Mouse (Mus musculus): Measurements from ENCODE around the gene Calr. TPM values are rescaled to one million over a fixed set of nuclear protein-coding genes. Genes with fewer than 3 reads are reported as not detected.

Gene Calr
- polyA plus RNA-seq, 3 experiments from 2014 or later = 278 to 341 (median 290) TPM

Other genes with a start within 250 kb of the Calr start
- 10 to 100 TPM; 42.4 to 46.3 (median 45.8) TPM for gene Ier2, start 184.1 kb downstream of the Calr start, polyA plus RNA-seq (2017; shearing (Covaris generic))
- 10 to 100 TPM; 28.0 to 61.1 (median 55.5) TPM for gene Trmt1, start 160.6 kb downstream of the Calr start, polyA plus RNA-seq (2017; shearing (Covaris generic))
- gene Nacc1, start 159.1 kb downstream of the Calr start, polyA plus RNA-seq (2017; shearing (Covaris generic)) = 1 to 10 TPM; 9.2 to 9.5 (median 9.4) TPM
- 1 to 10 TPM in 2 of 3 experiments, under 1 TPM in 1; 0.20 to 2.7 (median 1.3) TPM for gene Lyl1, start 145.5 kb downstream of the Calr start, polyA plus RNA-seq (2017; shearing (Covaris generic))
- 10 to 100 TPM; 11.7 to 25.0 (median 21.7) TPM for gene G430095P16Rik, start 123.9 kb downstream of the Calr start, polyA plus RNA-seq (2017; shearing (Covaris generic))
- 1 to 10 TPM in 2 of 3 experiments, under 1 TPM in 1; 0.92 to 6.3 (median 3.1) TPM for gene Nfix, start 46.6 kb downstream of the Calr start, polyA plus RNA-seq (2017; shearing (Covaris generic))
- gene Dand5, start 24.1 kb downstream of the Calr start, polyA plus RNA-seq (2017; shearing (Covaris generic)) = 1 to 10 TPM; 4.7 to 5.6 (median 5.4) TPM
- gene Gadd45gip1, start 15.4 kb downstream of the Calr start, polyA plus RNA-seq (2017; shearing (Covaris generic)) = 10 to 100 TPM; 14.6 to 16.7 (median 16.1) TPM
- gene Rad23a, start 6.3 kb downstream of the Calr start, polyA plus RNA-seq (2017; shearing (Covaris generic)) = 100 to 1,000 TPM; 128 to 152 (median 145) TPM
- gene Farsa, start 10.1 kb upstream of the Calr start, polyA plus RNA-seq (2017; shearing (Covaris generic)) = 10 to 100 TPM; 48.1 to 76.0 (median 58.3) TPM
- 10 to 100 TPM in 1 of 3 experiments, 1 to 10 TPM in 2; 4.3 to 19.0 (median 6.8) TPM for gene Syce2, start 25.2 kb upstream of the Calr start, polyA plus RNA-seq (2017; shearing (Covaris generic))
- gene Gcdh, start 47.0 kb upstream of the Calr start, polyA plus RNA-seq (2017; shearing (Covaris generic)) = 10 to 100 TPM; 14.5 to 19.9 (median 19.2) TPM
- not detected for gene Klf1, start 55.0 kb upstream of the Calr start, polyA plus RNA-seq (2017; shearing (Covaris generic))
- 10 to 100 TPM; 10.5 to 21.7 (median 20.0) TPM for gene Dnase2a, start 61.6 kb upstream of the Calr start, polyA plus RNA-seq (2017; shearing (Covaris generic))
- 1 to 10 TPM in 2 of 3 experiments, under 1 TPM in 1; 0.84 to 1.5 (median 1.1) TPM for gene Mast1, start 90.4 kb upstream of the Calr start, polyA plus RNA-seq (2017; shearing (Covaris generic))
- gene Rtbdn, start 100.1 kb upstream of the Calr start, polyA plus RNA-seq (2017; shearing (Covaris generic)) = under 1 TPM in 1 of 3 experiments, not detected in 2; 0.28 TPM
- gene Gm49661, start 122.5 kb upstream of the Calr start, polyA plus RNA-seq (2017; shearing (Covaris generic)) = not detected
- gene Prdx2, start 122.7 kb upstream of the Calr start, polyA plus RNA-seq (2017; shearing (Covaris generic)) = 100 to 1,000 TPM; 232 to 340 (median 290) TPM
- gene Rnaseh2a, start 122.8 kb upstream of the Calr start, polyA plus RNA-seq (2017; shearing (Covaris generic)) = 10 to 100 TPM; 57.0 to 88.9 (median 72.8) TPM
- 10 to 100 TPM; 28.1 to 33.6 (median 33.1) TPM for gene Junb, start 131.8 kb upstream of the Calr start, polyA plus RNA-seq (2017; shearing (Covaris generic))
- gene Hook2, start 143.7 kb upstream of the Calr start, polyA plus RNA-seq (2017; shearing (Covaris generic)) = 1 to 10 TPM; 2.2 to 4.9 (median 4.6) TPM
- not detected for gene Best2, start 167.6 kb upstream of the Calr start, polyA plus RNA-seq (2017; shearing (Covaris generic))
- gene Asna1, start 178.3 kb upstream of the Calr start, polyA plus RNA-seq (2017; shearing (Covaris generic)) = 10 to 100 TPM; 50.0 to 67.9 (median 60.7) TPM
- 10 to 100 TPM; 17.8 to 31.0 (median 24.1) TPM for gene Trir, start 179.9 kb upstream of the Calr start, polyA plus RNA-seq (2017; shearing (Covaris generic))
- gene Tnpo2, start 190.0 kb upstream of the Calr start, polyA plus RNA-seq (2017; shearing (Covaris generic)) = 10 to 100 TPM; 13.8 to 18.7 (median 16.5) TPM
- gene Fbxw9, start 213.1 kb upstream of the Calr start, polyA plus RNA-seq (2017; shearing (Covaris generic)) = 1 to 10 TPM; 2.3 to 4.8 (median 2.9) TPM
- 1 to 10 TPM in 2 of 3 experiments, not detected in 1; 1.9 to 3.3 TPM for gene Gm5741, start 221.0 kb upstream of the Calr start, polyA plus RNA-seq (2017; shearing (Covaris generic))
- 10 to 100 TPM; 29.3 to 40.4 (median 39.3) TPM for gene Dhps, start 224.8 kb upstream of the Calr start, polyA plus RNA-seq (2017; shearing (Covaris generic))
- 100 to 1,000 TPM; 114 to 166 (median 129) TPM for gene Wdr83os, start 233.8 kb upstream of the Calr start, polyA plus RNA-seq (2017; shearing (Covaris generic))
- gene Wdr83, start 234.4 kb upstream of the Calr start, polyA plus RNA-seq (2017; shearing (Covaris generic)) = 10 to 100 TPM; 34.8 to 44.2 (median 38.5) TPM
- gene Man2b1, start 236.3 kb upstream of the Calr start, polyA plus RNA-seq (2017; shearing (Covaris generic)) = 10 to 100 TPM; 80.8 to 94.7 (median 83.8) TPM